Mouse (Mus musculus) kidney, postnatal 14 days (tissue): ENCODE results near the gene Twist2.

Source experiments
- DNase-seq: peaks from one replicate; pipeline ENCODE4 v3.0.0; 2022; ENCODE audit warnings: mixed read lengths

Gene Twist2

DNA sequence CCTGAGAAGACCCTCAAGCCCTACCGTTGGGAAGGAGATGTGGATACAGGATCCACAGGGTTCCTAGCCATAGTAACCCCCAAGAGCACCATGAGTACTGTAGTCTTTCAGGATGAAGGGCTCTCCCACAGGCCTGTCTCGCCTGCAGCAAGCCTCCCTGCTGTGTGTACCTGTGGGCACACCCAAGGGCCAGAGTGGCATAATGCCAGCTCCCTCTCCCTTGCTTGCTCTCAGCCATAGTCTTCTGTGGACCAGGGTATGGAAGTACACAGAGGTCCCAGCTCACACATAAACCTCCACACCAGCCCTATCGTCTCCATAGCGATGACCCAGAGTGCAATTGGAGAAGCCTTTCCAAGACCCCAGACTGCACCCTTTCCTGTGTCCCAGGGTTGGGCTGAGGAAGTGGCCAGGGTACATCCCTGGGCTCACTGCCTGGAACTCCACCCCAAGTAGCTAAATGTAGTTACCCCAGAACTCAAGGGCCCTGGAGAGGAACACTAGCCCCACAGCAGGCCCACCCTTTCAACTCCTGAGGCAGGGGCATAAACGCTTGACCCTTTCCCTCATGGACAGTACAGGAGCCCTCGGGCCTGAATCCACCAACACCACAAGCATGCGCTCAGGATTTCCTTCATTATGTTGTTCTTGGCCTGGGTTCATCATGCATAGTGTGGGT lies 73.9 kb downstream of the Twist2 start:
- no peak for DNase-seq

DNA sequence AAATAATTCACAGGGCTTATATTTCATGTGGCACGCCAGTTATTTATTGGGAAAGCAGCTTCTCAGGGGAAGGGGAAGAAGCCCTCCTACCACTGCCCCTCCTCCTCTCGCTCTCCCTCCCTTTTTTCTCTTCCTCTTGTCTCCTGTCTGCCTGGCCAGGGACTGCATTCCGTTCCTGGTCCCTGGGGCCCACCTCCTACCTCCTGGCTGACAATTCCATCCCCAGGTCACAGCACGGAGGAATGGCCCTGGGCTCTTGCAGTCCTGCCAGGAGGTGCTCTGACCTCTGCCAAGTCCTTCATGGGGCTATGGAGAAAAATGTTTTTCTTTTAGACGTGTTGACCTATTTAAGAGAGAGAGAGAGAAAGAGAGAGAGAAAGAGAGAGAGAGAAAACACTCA lies 77.4 kb downstream of the Twist2 start:
- DNase-seq, result peak; percentile 40

- no peak for DNase-seq
Measured at GRCm38 (mm10) chr1:91880156-91880555, 78.9 kb downstream of the Twist2 start.

GRCm38 (mm10) chr1:91880899-91881298 lies 79.6 kb downstream of the Twist2 start:
- DNase-seq, result no peak

DNA sequence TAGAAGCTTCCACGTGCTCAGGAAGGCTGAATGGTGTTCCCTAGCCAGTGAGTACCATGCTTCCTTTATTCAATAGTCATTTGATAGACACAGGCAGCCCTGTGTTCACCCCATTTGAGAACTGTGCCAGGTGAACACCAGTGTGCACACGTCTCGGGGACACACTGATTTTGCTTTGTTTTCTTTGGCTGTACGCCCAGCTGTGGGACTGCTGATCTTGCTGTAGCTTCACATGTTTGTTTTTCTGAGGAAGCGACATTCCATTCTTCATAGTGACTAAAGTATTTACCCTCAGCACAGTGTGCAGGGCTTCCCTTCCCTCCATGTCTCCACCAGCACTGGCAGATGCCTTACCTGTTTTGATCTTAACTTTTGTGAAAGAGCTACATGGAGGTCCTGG lies 81.9 kb downstream of the Twist2 start:
- peak; percentile 70 for DNase-seq

GRCm38 (mm10) chr1:91893598-91893997 lies 92.3 kb downstream of the Twist2 start:
- no peak for DNase-seq

GRCm38 (mm10) chr1:91894286-91894685 lies 93.0 kb downstream of the Twist2 start:
- no peak for DNase-seq

- DNase-seq, result no peak
Measured at GRCm38 (mm10) chr1:91897078-91897477, 95.8 kb downstream of the Twist2 start.
